Mouse (Mus musculus) kidney, adult 2 months (tissue): Measurements from ENCODE around the gene Rap1gds1.

Source experiments
- CTCF ChIP-seq: fragments of 200-500 bp; conservative IDR thresholded peaks from 2 replicates; pipeline ENCODE4 v1.5.1; 2011; ENCODE audit warnings: low read depth, mild to moderate bottlenecking, control low read depth, low read length, moderate library complexity, mixed read lengths; ENCODE audit not compliant: insufficient read depth, insufficient read length
- POLR2A ChIP-seq: fragments of 200-500 bp; IDR thresholded peaks from one replicate; pipeline ENCODE4 v1.6.1; 2011; ENCODE audit warnings: low read depth, low read length, control low read depth

DNA sequence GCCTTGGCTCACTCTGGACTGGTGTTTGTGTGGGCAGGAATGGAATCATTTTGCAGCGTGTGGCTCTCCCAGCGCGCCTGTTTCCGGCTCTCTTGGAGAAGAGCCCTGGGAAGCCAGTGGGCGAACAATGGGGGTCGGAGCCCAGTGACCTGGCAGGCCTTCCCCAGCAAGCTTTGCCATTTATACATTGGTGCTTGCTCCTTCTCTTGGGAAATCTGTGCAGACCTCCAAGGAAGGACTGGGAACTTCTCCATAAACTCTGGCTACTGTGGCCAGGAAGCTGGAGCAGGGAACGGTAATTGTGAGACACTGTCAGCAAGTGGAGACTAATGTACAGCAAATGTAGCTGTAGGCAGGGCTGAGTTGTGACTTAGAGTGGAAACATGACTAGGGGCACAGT lies 169.3 kb downstream of the Rap1gds1 start:
- TF ChIP-seq CTCF (no peak), POLR2A (no peak)
